Mouse (Mus musculus): Measurements from ENCODE around the gene Pitpnb. TPM values are rescaled to one million over a fixed set of nuclear protein-coding genes. Genes with fewer than 3 reads are reported as not detected.

Pitpnb gene
- polyA plus RNA-seq, 1 experiment from 2014 or later, result 51.5 TPM

GRCm38 (mm10) chr5:111401879-111402650 is 71.5 kb downstream of the Pitpnb start:
- peaks cover 8% of the 10 kb centered on the region for H3K4me1 ChIP-seq
- H3K36me3 ChIP-seq, result no peaks in the 10 kb centered on the region
- H3K27me3 ChIP-seq (replicated peaks), result peaks cover 63% of the 10 kb centered on the region
- H3K9ac ChIP-seq, result no peak overlapping the region
- H3K4me3 ChIP-seq, result no peak overlapping the region
- WGBS (ENCODE audit: insufficient replicate concordance), result 78% methylated on average over 19 of the region's 19 CpGs
- no peaks in the 10 kb centered on the region for H3K9me3 ChIP-seq (replicated peaks)
- ATAC-seq, result no peak
- H3K27ac ChIP-seq, result no peak overlapping the region
- H3K4me2 ChIP-seq, result no peak overlapping the region

GRCm38 (mm10) chr5:111402651-111402996 is 72.1 kb downstream of the Pitpnb start:
- peaks cover 8% of the 10 kb centered on the region for H3K4me1 ChIP-seq
- H3K27ac ChIP-seq, result no peak overlapping the region
- no peaks in the 10 kb centered on the region for H3K9me3 ChIP-seq (replicated peaks)
- ATAC-seq, result no peak
- H3K9ac ChIP-seq, result no peak overlapping the region
- H3K4me2 ChIP-seq, result no peak overlapping the region
- 74% methylated on average over 6 of the region's 6 CpGs for WGBS (ENCODE audit: insufficient replicate concordance)
- peaks cover 60% of the 10 kb centered on the region for H3K27me3 ChIP-seq (replicated peaks)
- no peaks in the 10 kb centered on the region for H3K36me3 ChIP-seq
- H3K4me3 ChIP-seq, result no peak overlapping the region

- no peaks in the 10 kb centered on the region for H3K9me3 ChIP-seq (replicated peaks)
- ATAC-seq, result no peak
- H3K36me3 ChIP-seq, result no peaks in the 10 kb centered on the region
- WGBS (ENCODE audit: insufficient replicate concordance), result 59% methylated on average over 6 of the region's 6 CpGs
- no peak overlapping the region for H3K4me3 ChIP-seq
- peaks cover 62% of the 10 kb centered on the region for H3K27me3 ChIP-seq (replicated peaks)
- peaks cover 11% of the 10 kb centered on the region for H3K4me1 ChIP-seq
- H3K9ac ChIP-seq, result no peak overlapping the region
- H3K27ac ChIP-seq, result no peak overlapping the region
- H3K4me2 ChIP-seq, result no peak overlapping the region
Observed at GRCm38 (mm10) chr5:111404721-111405120, 74.2 kb downstream of the Pitpnb start.

- Histone ChIP-seq H3K4me3 (no peak overlapping the region), H3K9ac (no peak overlapping the region), H3K27me3 (replicated peaks) (peaks cover 68% of the 10 kb centered on the region), H3K36me3 (no peaks in the 10 kb centered on the region), H3K9me3 (replicated peaks) (no peaks in the 10 kb centered on the region), H3K4me2 (peak overlapping the region; percentile 2; the same call in 1 of the 2 replicates), H3K4me1 (peaks cover 3% of the 10 kb centered on the region; the same call in 1 of the 2 replicates), H3K27ac (no peak overlapping the region)
- 24% methylated on average over 14 of the region's 14 CpGs for WGBS (ENCODE audit: insufficient replicate concordance)
- ATAC-seq, result peak; percentile 27; the same call in 1 of the 2 replicates
Observed at GRCm38 (mm10) chr5:111408470-111409105, 78.0 kb downstream of the Pitpnb start.

- 0 out of 2 replicates have a peak, but pooled peaks cover 2% of the 10 kb centered on the region for H3K4me1 ChIP-seq
- no peak overlapping the region for H3K27ac ChIP-seq
- no peak overlapping the region for H3K4me3 ChIP-seq
- ATAC-seq, result no peak
- no peaks in the 10 kb centered on the region for H3K9me3 ChIP-seq (replicated peaks)
- H3K9ac ChIP-seq, result no peak overlapping the region
- no peaks in the 10 kb centered on the region for H3K36me3 ChIP-seq
- H3K27me3 ChIP-seq (replicated peaks), result peaks cover 68% of the 10 kb centered on the region
- WGBS (ENCODE audit: insufficient replicate concordance), result 3% methylated on average over 1 of the region's 1 CpGs
- no peak overlapping the region for H3K4me2 ChIP-seq
Observed at GRCm38 (mm10) chr5:111409412-111410044, 79.0 kb downstream of the Pitpnb start.

GRCm38 (mm10) chr5:111410665-111411064 is 80.1 kb downstream of the Pitpnb start:
- H3K4me2 ChIP-seq, result no peak overlapping the region
- 47% methylated on average over 3 of the region's 3 CpGs for WGBS (ENCODE audit: insufficient replicate concordance)
- H3K4me1 ChIP-seq, result 0 out of 2 replicates have a peak, but pooled peaks cover 2% of the 10 kb centered on the region
- H3K27ac ChIP-seq, result no peak overlapping the region
- peaks cover 77% of the 10 kb centered on the region for H3K27me3 ChIP-seq (replicated peaks)
- no peaks in the 10 kb centered on the region for H3K36me3 ChIP-seq
- H3K9ac ChIP-seq, result no peak overlapping the region
- no peak overlapping the region for H3K4me3 ChIP-seq
- ATAC-seq, result no peak
- no peaks in the 10 kb centered on the region for H3K9me3 ChIP-seq (replicated peaks)

GRCm38 (mm10) chr5:111414192-111414591 is 83.6 kb downstream of the Pitpnb start:
- no peak overlapping the region for H3K4me3 ChIP-seq
- H3K27me3 ChIP-seq (replicated peaks), result peaks cover 94% of the 10 kb centered on the region
- ATAC-seq, result no peak
- peaks cover 12% of the 10 kb centered on the region; the same call in 1 of the 2 replicates for H3K4me1 ChIP-seq
- no peak overlapping the region for H3K9ac ChIP-seq
- H3K9me3 ChIP-seq (replicated peaks), result no peaks in the 10 kb centered on the region
- WGBS (ENCODE audit: insufficient replicate concordance), result 1% methylated on average over 5 of the region's 5 CpGs
- no peaks in the 10 kb centered on the region for H3K36me3 ChIP-seq
- H3K4me2 ChIP-seq, result no peak overlapping the region
- H3K27ac ChIP-seq, result no peak overlapping the region

GRCm38 (mm10) chr5:111414770-111415249 is 84.2 kb downstream of the Pitpnb start:
- Histone ChIP-seq H3K9ac (no peak overlapping the region), H3K27me3 (replicated peaks) (peaks cover 94% of the 10 kb centered on the region), H3K9me3 (replicated peaks) (no peaks in the 10 kb centered on the region), H3K36me3 (no peaks in the 10 kb centered on the region), H3K4me2 (no peak overlapping the region), H3K4me1 (peaks cover 18% of the 10 kb centered on the region), H3K4me3 (no peak overlapping the region), H3K27ac (no peak overlapping the region)
- no peak for ATAC-seq
- WGBS (ENCODE audit: insufficient replicate concordance), result 33% methylated on average over 4 of the region's 4 CpGs

GRCm38 (mm10) chr5:111415575-111415974 is 85.0 kb downstream of the Pitpnb start:
- no peak overlapping the region for H3K27ac ChIP-seq
- H3K9ac ChIP-seq, result no peak overlapping the region
- peak overlapping the region; percentile 58; the same call in 1 of the 2 replicates for H3K4me3 ChIP-seq
- no peaks in the 10 kb centered on the region for H3K36me3 ChIP-seq
- H3K4me2 ChIP-seq, result peak overlapping the region; percentile 70
- peaks cover 96% of the 10 kb centered on the region for H3K27me3 ChIP-seq (replicated peaks)
- no peaks in the 10 kb centered on the region for H3K9me3 ChIP-seq (replicated peaks)
- 2% methylated on average over 14 of the region's 14 CpGs for WGBS (ENCODE audit: insufficient replicate concordance)
- ATAC-seq, result no peak
- peaks cover 23% of the 10 kb centered on the region for H3K4me1 ChIP-seq

- H3K9ac ChIP-seq, result no peak overlapping the region; the same call in 1 of the 2 replicates
- H3K9me3 ChIP-seq (replicated peaks), result no peaks in the 10 kb centered on the region
- H3K4me2 ChIP-seq, result peak overlapping the region; percentile 70
- ATAC-seq, result no peak
- peaks cover 3% of the 10 kb centered on the region; the same call in 1 of the 2 replicates for H3K36me3 ChIP-seq
- H3K4me1 ChIP-seq, result peaks cover 23% of the 10 kb centered on the region
- peaks cover 96% of the 10 kb centered on the region for H3K27me3 ChIP-seq (replicated peaks)
- H3K27ac ChIP-seq, result no peak overlapping the region
- WGBS (ENCODE audit: insufficient replicate concordance), result 3% methylated on average over 13 of the region's 13 CpGs
- H3K4me3 ChIP-seq, result peak overlapping the region; percentile 58
Observed at GRCm38 (mm10) chr5:111416048-111416447, 85.5 kb downstream of the Pitpnb start.

GRCm38 (mm10) chr5:111416591-111417374 is 86.2 kb downstream of the Pitpnb start, which contains the start of gene Mn1:
Mn1 (plus strand) TSS chr5:111417362.
- Histone ChIP-seq H3K27me3 (replicated peaks) (peaks cover 96% of the 10 kb centered on the region), H3K27ac (peak within 1 kb of the TSS; percentile 45), H3K4me2 (peak within 1 kb of the TSS; percentile 70), H3K9me3 (replicated peaks) (no peaks in the 10 kb centered on the region), H3K36me3 (peaks cover 9% of the 10 kb centered on the region), H3K9ac (peak within 1 kb of the TSS; percentile 63), H3K4me3 (peak within 1 kb of the TSS; percentile 58), H3K4me1 (peaks cover 23% of the 10 kb centered on the region)
- WGBS (ENCODE audit: insufficient replicate concordance), result under 1% methylated on average over 73 of the region's 88 CpGs
- peak; percentile 58 for ATAC-seq

All from liver, embryonic 12.5 days (tissue).